Mouse (Mus musculus) ES-Bruce4 (cell line): Measurements from ENCODE around the gene Gm48551.

Experiments
- CTCF ChIP-seq: IDR thresholded peaks from one replicate; pipeline ENCODE4 v1.8.1; 2011; ENCODE audit warnings: low read depth, low read length
- EP300 ChIP-seq: IDR thresholded peaks from 2 replicates; pipeline ENCODE4 v1.6.1; 2011; ENCODE audit warnings: low read depth, low read length; ENCODE audit not compliant: insufficient read depth
- POLR2A ChIP-seq: IDR thresholded peaks from one replicate; pipeline ENCODE4 v1.8.1; 2011; ENCODE audit warnings: low read length; ENCODE audit not compliant: insufficient read depth

GRCm38 (mm10) chr10:81412586-81413309 is 28.5 kb downstream of the Gm48551 start:
- TF ChIP-seq EP300 = no peak
- no peak for TF ChIP-seq CTCF
- TF ChIP-seq POLR2A = no peak
